Mouse (Mus musculus) intestine, embryonic 16.5 days (tissue): ENCODE data around the gene Mmp2. TPM values are rescaled to one million over a fixed set of nuclear protein-coding genes. Genes with fewer than 3 reads are reported as not detected.
"Not testable (repeated sequence)": the region's sequence is repeated elsewhere in the genome, so short reads cannot be mapped to it uniquely, and the experiment has no call there.

Experiments used
- ATAC-seq: fragments of 200-750 bp; cut with Nextera tagmentation; 2 replicates; pipeline ENCODE4 v1.8.0; 2017; ENCODE audit warnings: moderate TSS enrichment, moderate library complexity
- H3K27ac ChIP-seq: fragments of 300-500 bp; sonication (generic); 2 replicates; pipeline ENCODE4 v1.5.1; 2014; ENCODE audit warnings: mild to moderate bottlenecking, low read length
- H3K27me3 ChIP-seq: fragments of 300-500 bp; sonication (generic); replicated peaks from 2 replicates; pipeline ENCODE4 v1.6.1; 2014; ENCODE audit warnings: low read length, control low read depth, mixed read lengths; ENCODE audit not compliant: control insufficient read depth, insufficient read depth
- H3K36me3 ChIP-seq: fragments of 300-500 bp; sonication (generic); 2 replicates; pipeline ENCODE4 v1.6.1; 2014; ENCODE audit warnings: low read length, control low read depth; ENCODE audit not compliant: control insufficient read depth, insufficient read depth
- H3K4me1 ChIP-seq: fragments of 300-500 bp; sonication (generic); 2 replicates; pipeline ENCODE4 v1.6.1; 2014; ENCODE audit warnings: low read length, control low read depth, mixed read lengths; ENCODE audit not compliant: control insufficient read depth, insufficient read depth
- H3K4me2 ChIP-seq: fragments of 300-500 bp; sonication (generic); 2 replicates; pipeline ENCODE4 v1.6.1; 2014; ENCODE audit warnings: low read depth, low read length, control low read depth
- H3K4me3 ChIP-seq: fragments of 300-500 bp; sonication (generic); 2 replicates; pipeline ENCODE4 v1.5.1; 2014; ENCODE audit warnings: mild to moderate bottlenecking, low read length
- H3K9ac ChIP-seq: fragments of 300-500 bp; sonication (generic); 2 replicates; pipeline ENCODE4 v1.6.1; 2014; ENCODE audit warnings: low read depth, low read length
- H3K9me3 ChIP-seq: fragments of 300-500 bp; sonication (generic); 2 replicates; pipeline ENCODE4 v1.6.1; 2016; ENCODE audit warnings: low read length, control low read depth; ENCODE audit not compliant: control insufficient read depth
- WGBS: fragments of 180-500 bp; shearing (Covaris S2); extraction: QIAGEN DNeasy Blood & Tissue Kit; methylation state at CpG from one replicate; pipeline ENCODE4 v1.1.7; 2014; 5-methylcytosine and 5-hydroxymethylcytosine counted together
- polyA plus RNA-seq: library from polyadenylated mRNA; unstranded; fragments of >200 nt; fragmentation: Nextera tagmentation; extraction: Ambion mirVana; gene quantifications from 2 replicates; pipeline ENCODE4 v1.2.1, GENCODE M21; 2015

The Mmp2 gene
- polyA plus RNA-seq = 136 and 137 TPM in 2 replicates

- WGBS = 2% methylated on average over 33 of the region's 37 CpGs
Measured at GRCm38 (mm10) chr8:92827243-92828034, at the start of gene Mmp2. Mmp2 (plus strand) TSS chr8:92827291.

DNA sequence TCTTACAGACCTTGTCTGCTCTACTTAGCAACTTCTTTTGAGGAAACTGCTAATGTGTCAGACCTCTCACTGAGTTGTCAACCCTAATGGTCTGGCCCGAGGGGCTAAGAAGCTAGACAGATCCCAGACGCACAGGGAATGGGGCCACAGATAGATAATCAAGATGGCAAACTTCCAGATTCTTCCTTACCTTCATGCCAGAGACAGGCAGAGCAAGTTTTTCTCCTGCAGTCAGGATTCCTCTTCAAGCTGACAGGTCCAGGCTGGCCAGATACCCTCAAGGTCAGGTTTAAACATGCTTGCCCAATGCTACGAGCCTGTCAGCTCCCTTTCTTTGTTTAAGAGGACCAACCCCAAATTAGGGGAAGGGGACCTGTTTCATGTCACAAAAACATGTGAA, 46.1 kb upstream of the Mmp2 start:
- Histone ChIP-seq H3K9me3 (no peaks in the 10 kb centered on the region), H3K4me1 (no peaks in the 10 kb centered on the region), H3K4me3 (no peak overlapping the region), H3K36me3 (no peaks in the 10 kb centered on the region), H3K9ac (no peak overlapping the region), H3K27ac (no peak overlapping the region), H3K27me3 (no peaks in the 10 kb centered on the region), H3K4me2 (no peak overlapping the region)
- WGBS = 23% methylated on average over 3 of the region's 3 CpGs
- ATAC-seq = no peak

More at GRCm38 (mm10) chr8:92827243-92828034, at the start of gene Mmp2:
- H3K4me1 ChIP-seq = peaks cover 2% of the 10 kb centered on the region; the same call in 1 of the 2 replicates
- H3K4me2 ChIP-seq = peak within 1 kb of the TSS; percentile 51
- peak within 1 kb of the TSS; percentile 53 for H3K4me3 ChIP-seq
- H3K9ac ChIP-seq = peak within 1 kb of the TSS; percentile 69
- no peaks in the 10 kb centered on the region; the same call in 1 of the 2 replicates for H3K27me3 ChIP-seq
- ATAC-seq = peak; percentile 87
- no peaks in the 10 kb centered on the region for H3K36me3 ChIP-seq
- no peaks in the 10 kb centered on the region for H3K9me3 ChIP-seq
- H3K27ac ChIP-seq = peak within 1 kb of the TSS; percentile 95

DNA sequence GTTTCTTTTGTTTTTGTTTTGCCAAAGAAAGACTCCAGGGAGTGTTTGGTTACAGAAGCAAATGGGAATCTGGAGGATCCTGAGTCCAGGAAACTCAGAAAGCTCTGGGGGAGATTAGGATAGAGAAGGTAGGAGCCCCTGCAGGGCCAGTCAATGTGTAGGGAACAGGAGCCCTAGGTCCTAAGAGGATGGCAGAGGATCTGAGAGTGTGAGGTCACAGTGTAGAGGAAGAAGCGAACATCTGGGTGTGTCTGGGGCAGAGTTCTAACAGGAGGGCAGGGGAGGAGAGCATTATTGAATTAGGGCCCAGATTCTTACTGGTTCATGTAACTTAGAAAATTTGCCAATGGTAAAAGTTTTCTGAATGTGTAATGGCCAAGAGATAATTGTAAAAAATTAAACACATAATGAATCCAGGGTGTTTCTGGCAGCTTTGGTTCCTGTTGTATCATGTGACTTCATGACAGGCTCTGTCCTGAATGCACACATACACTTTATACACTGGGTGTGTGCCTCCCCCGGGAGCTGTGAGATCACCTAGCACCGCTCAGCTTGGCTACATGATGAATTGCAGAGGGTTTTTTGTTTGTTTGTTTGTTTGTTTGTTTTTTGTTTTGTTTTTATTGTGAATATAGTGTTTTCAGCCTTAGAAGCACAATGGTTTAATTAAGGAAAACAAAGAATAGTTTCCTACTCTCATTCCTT, 43.0 kb upstream of the Mmp2 start:
- Histone ChIP-seq H3K4me1 (no peaks in the 10 kb centered on the region), H3K4me2 (no peak overlapping the region), H3K27ac (no peak overlapping the region), H3K9ac (no peak overlapping the region), H3K9me3 (no peaks in the 10 kb centered on the region), H3K4me3 (no peak overlapping the region), H3K36me3 (no peaks in the 10 kb centered on the region), H3K27me3 (no peaks in the 10 kb centered on the region)
- ATAC-seq = no peak
- WGBS = 62% methylated on average over 3 of the region's 3 CpGs

DNA sequence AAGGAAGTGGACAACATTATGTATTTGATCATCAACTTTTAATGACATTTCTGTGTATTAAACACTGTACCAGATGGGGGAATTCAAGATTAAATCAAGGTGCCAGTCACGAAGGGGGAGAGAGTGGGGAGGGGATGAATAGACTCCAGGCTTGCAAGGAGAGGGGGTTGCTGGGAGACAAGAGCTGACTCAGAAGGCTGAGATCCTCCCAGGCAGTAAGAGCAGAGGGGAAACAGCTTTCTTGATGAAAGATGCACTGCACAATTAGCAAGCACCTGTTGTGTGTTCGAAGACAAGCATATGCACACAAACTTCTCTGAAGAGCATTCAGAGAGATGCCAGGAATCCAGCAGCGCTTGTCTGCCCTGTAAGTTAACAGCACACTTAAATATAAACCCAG, 36.3 kb upstream of the Mmp2 start:
- Histone ChIP-seq H3K9ac (no peak overlapping the region), H3K9me3 (no peaks in the 10 kb centered on the region), H3K4me1 (no peaks in the 10 kb centered on the region), H3K36me3 (no peaks in the 10 kb centered on the region), H3K4me2 (no peak overlapping the region), H3K27ac (no peak overlapping the region), H3K4me3 (no peak overlapping the region), H3K27me3 (no peaks in the 10 kb centered on the region)
- ATAC-seq = no peak
- WGBS = 68% methylated on average over 3 of the region's 3 CpGs

DNA sequence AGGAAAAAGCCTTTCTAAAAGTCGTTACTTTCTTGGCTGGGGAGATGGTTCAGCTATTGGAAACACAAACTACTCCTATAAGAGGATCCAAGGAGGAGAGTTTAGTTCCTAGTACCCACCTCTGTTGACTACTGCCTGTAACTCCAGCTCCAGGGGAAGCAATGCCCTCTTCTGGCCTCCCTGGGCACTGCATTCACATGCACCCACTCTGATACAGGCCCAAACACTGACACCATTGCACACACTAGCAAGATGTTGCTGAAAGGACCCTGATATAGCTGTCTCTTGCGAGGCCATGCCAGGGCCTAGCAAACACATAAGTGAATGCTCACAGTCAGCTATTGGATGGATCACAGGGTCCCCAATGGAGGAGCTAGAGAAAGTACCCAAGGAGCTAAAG, 35.1 kb upstream of the Mmp2 start:
- WGBS = 82% methylated on average over 2 of the region's 2 CpGs
- not testable (repeated sequence) for H3K4me3 ChIP-seq

DNA sequence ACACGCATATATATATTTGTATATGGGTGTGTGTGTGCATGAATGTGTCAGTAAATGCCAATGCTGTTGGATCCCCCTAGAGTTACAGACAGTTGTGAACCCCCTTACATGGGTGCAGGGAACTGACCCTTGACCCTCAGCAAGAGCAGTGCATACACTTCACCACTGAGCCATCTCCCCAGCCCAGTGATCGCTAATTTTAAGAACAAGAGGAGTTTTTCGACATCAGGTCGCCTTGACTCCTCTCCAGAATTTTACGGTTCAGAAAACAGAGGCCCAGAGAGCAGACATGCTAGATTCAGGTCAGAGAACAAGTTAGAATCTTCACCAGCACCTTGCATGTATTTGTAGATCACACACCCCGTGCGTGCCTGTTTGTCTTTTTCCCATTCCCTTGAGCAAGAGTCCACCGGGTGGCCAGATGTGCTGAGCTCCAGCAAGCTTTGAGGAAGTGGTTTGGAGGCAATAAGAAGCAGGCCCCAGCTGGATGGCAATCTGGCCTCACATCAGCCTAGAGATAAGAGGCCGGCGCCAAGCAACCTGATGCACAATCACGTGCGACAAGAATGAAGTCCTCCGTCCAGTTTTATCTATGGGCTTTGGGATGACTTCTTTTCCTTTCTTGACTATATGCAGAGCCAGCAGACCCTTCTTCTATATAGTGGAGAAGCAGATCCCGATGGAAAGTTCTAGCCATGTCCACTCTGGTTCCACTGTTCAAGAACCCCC, 33.1 kb upstream of the Mmp2 start:
- Histone ChIP-seq H3K4me3 (no peak overlapping the region), H3K9ac (no peak overlapping the region), H3K27me3 (no peaks in the 10 kb centered on the region), H3K36me3 (no peaks in the 10 kb centered on the region), H3K4me1 (no peaks in the 10 kb centered on the region), H3K9me3 (no peaks in the 10 kb centered on the region), H3K4me2 (no peak overlapping the region), H3K27ac (no peak overlapping the region)
- ATAC-seq = no peak
- WGBS = 75% methylated on average over 14 of the region's 14 CpGs

More for the DNA sequence above, 35.1 kb upstream of the Mmp2 start:
- not testable (repeated sequence) for H3K4me1 ChIP-seq, H3K27ac ChIP-seq, H3K4me2 ChIP-seq, H3K9ac ChIP-seq, H3K9me3 ChIP-seq, H3K36me3 ChIP-seq, ATAC-seq, H3K27me3 ChIP-seq

GRCm38 (mm10) chr8:92797527-92797931, 29.6 kb upstream of the Mmp2 start:
- 84% methylated on average over 7 of the region's 7 CpGs for whole genome bisulfite sequencing

DNA sequence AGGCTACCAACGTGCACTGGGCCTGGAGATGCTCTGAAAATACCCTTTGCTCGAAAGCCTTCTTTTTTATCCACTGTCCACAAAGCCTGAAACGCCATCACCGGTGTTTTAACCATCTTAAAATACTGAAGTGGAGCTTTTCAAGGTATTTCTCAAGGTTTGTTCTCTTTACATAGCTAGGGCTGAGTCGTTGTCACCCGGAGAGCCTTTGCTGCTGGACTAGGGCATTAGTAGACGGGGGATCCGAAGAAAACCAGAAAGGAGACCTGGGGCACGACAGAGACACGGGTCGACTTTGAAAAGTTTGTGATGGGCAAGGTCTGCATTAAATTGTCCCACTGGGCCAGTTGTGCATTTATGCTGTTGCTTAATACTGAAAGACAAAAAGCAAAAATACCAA, 27.7 kb upstream of the Mmp2 start:
- Histone ChIP-seq H3K27me3 (no peaks in the 10 kb centered on the region), H3K4me3 (no peak overlapping the region), H3K27ac (no peak overlapping the region), H3K9me3 (no peaks in the 10 kb centered on the region), H3K4me1 (no peaks in the 10 kb centered on the region), H3K4me2 (no peak overlapping the region), H3K9ac (no peak overlapping the region), H3K36me3 (no peaks in the 10 kb centered on the region)
- 89% methylated on average over 11 of the region's 11 CpGs for WGBS
- no peak for ATAC-seq

More at GRCm38 (mm10) chr8:92797527-92797931, 29.6 kb upstream of the Mmp2 start:
- Histone ChIP-seq H3K27ac (no peak overlapping the region), H3K4me3 (no peak overlapping the region), H3K4me2 (no peak overlapping the region), H3K9ac (no peak overlapping the region), H3K9me3 (no peaks in the 10 kb centered on the region), H3K27me3 (no peaks in the 10 kb centered on the region), H3K4me1 (no peaks in the 10 kb centered on the region), H3K36me3 (no peaks in the 10 kb centered on the region)
- no peak for ATAC-seq

DNA sequence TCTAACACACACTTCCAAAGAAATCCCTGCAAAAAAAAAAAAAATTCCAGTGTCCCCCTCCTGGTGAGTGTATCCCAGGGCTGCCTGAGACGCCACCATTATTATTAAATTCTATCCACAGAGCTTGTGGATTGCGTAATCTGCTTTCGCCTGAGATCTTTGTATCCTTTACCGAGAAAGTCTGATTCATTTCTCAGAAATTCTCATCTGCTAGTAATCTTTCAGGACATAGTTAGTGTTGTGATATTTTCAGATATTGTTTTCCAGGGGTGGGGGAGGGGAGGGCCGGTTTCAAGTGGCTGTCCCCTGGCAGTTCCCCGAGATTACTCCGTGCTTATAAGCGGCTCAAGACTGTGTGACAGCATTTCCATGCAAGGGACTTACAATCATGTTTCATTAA, 25.9 kb upstream of the Mmp2 start:
- no peaks in the 10 kb centered on the region for H3K27me3 ChIP-seq
- H3K9ac ChIP-seq = no peak overlapping the region
- WGBS = 63% methylated on average over 8 of the region's 8 CpGs
- no peak for ATAC-seq
- H3K4me2 ChIP-seq = no peak overlapping the region
- H3K27ac ChIP-seq = no peak overlapping the region
- no peaks in the 10 kb centered on the region for H3K4me1 ChIP-seq
- no peaks in the 10 kb centered on the region for H3K9me3 ChIP-seq
- no peaks in the 10 kb centered on the region for H3K36me3 ChIP-seq
- no peak overlapping the region for H3K4me3 ChIP-seq
